Mouse (Mus musculus) retina, postnatal 1 day (tissue): ENCODE data around the gene Nek2.

Experiments
- DNase-seq: peaks from one replicate; pipeline ENCODE4 v3.0.0-alpha.2; 2012

The Nek2 gene

GRCm38 (mm10) chr1:191821326-191822091 is at the start of gene Nek2:
Gene Nek2 (plus strand): TSS chr1:191821444.
- peak; percentile 99 for DNase-seq

- DNase-seq: no peak
Observed at GRCm38 (mm10) chr1:191774106-191774505, 47.1 kb upstream of the Nek2 start.

- no peak for DNase-seq
Observed at GRCm38 (mm10) chr1:191775116-191775515, 46.1 kb upstream of the Nek2 start.

- peak; percentile 51 for DNase-seq
Observed at GRCm38 (mm10) chr1:191777521-191777920, 43.7 kb upstream of the Nek2 start.

GRCm38 (mm10) chr1:191780470-191780869 is 40.8 kb upstream of the Nek2 start:
- no peak for DNase-seq

DNA sequence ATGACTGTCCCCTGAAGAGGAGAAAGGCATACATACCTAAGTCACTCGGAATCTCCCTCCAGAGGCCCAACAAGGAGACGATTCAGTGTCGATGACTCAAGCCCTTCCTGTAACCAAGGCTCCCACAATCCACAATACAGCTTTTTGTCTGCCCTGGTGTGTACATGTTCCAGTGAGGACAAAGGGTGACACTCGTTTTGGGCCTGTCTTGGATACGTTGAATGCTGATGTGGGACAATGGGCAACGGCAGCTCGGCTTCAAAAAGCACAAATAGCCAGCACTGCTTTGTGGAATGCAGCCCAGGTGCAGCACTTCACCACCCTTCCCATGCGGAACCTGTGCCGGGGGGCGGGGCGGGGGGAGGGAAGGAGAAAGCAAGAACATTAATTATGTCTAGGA is 36.1 kb upstream of the Nek2 start:
- DNase-seq: no peak

DNA sequence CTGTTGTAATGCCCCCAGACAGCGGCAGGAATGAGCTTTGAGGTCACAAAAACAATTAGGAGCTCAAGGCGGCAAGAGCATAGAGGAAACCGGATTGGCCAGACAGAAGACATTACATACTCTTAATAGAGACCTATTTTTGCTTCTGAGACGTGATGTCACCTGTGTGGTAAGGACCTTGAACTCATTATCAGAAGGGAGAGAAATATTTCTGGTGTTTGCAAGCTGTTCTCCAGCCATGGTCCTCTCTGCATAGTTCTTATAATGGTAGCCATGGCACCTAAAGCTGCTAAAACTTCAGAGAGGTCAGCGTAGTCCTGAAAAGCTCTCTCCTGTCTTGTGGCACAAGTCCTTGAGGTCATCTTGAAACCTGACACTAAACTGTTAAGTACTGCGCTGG is 35.0 kb upstream of the Nek2 start:
- DNase-seq: no peak

GRCm38 (mm10) chr1:191787379-191787778 is 33.9 kb upstream of the Nek2 start:
- DNase-seq: no peak

- no peak for DNase-seq
Observed at GRCm38 (mm10) chr1:191792991-191793390, 28.3 kb upstream of the Nek2 start.

DNA sequence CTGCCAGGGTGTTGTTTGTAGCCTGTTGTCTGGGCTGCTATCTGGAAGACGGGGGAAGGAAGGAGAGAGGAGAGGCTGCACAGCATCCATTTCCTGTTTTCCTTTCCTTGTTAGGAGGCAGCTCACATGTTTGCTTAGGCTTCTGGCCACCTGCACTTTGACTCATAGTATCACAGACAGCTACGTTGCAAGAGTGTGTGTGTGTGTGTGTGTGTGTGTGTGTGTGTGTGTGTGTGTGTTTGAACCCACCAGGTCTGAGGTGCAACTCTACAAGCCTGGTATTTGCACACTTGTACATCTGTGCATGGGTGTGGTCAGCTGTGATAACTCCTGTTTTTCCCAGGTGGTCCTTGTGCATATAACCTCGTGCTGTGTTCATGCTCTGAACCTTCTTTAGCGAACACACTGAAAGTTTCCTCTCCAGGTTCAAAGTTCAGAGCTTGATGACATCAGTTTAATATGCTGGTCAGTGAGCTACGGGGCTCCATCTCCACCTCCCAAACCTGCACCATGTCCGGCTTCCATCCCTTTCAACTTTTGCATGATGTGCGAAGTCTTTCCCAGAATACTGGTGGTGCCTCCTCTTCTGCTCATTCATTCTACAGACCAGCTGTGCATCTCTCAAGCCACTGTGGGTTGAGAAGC is 27.2 kb upstream of the Nek2 start:
- DNase-seq: no peak

- DNase-seq: no peak
Observed at GRCm38 (mm10) chr1:191796238-191796896, 24.9 kb upstream of the Nek2 start.

DNA sequence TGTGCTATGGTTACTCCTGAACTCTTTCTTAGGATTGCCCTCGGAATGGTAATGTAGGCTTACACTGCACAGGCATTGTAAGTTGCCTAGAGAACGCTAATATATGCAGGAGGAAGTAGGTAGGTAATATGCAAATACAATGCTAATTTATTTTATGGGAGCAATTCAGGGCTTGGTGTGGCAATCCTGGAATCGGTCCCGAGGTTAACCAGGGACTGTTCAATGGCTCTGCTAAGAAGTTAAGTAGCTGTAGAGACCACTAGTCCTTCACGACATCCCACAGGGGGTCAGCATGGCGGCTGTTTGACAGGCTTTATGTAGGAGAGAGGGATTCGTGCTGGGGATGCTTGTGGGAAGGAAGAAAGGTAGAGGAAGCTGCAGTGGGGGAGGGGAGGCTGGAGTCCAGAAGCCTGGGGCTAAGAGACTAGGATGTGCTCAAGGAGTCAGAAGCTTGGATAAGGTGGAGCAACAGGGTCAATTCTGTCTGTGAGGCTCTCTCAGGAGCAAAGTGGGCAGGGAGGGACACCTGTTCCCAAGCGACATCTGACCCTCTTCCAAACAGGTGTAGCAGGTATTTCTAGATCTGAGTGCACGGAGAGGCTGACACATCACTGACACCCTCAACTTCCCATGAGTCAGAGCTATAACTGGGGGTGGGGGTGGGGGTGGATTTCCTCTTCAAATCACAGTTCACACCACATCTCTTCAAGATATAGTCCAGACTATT is 19.0 kb upstream of the Nek2 start:
- DNase-seq: no peak

GRCm38 (mm10) chr1:191802820-191803655 is 18.2 kb upstream of the Nek2 start:
- DNase-seq: no peak

DNA sequence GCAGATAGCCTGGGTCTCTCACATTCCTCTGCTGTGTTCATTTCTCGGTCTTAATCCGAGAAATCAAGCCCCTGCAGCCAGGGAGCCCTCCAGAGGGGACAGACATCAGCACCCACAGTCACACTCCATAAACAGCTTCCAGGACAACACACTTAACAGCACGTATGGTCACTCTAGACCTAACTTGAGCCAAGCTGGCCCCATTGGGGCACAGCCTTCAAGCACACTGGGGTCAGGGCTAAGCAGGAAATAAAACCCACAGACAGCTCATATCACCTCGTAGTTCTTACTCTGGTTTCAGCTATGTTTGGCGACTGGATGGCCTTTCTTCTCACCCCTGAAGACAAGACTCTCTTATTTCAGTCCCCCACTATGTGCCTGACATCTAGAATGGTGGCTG is 16.5 kb upstream of the Nek2 start:
- no peak for DNase-seq

DNA sequence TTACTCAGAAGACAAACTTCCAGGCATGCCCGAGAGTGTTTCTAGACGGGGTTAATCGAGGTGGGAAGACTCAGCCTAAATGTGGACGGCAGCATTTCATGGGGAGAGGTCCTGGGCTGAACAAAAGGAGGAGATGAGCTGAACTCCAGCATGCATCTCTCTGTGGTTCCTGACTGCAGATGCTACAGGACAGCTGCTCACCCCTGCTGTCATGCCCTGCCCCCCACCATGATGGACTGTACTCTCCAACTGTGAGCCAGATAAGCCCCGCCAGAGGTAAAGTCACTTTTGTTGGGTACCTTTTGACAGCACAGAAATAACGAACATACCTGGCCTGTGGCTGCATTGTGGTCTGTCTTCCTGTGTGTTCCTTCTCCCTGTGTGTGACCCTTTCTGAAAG is 15.5 kb upstream of the Nek2 start:
- no peak for DNase-seq

DNA sequence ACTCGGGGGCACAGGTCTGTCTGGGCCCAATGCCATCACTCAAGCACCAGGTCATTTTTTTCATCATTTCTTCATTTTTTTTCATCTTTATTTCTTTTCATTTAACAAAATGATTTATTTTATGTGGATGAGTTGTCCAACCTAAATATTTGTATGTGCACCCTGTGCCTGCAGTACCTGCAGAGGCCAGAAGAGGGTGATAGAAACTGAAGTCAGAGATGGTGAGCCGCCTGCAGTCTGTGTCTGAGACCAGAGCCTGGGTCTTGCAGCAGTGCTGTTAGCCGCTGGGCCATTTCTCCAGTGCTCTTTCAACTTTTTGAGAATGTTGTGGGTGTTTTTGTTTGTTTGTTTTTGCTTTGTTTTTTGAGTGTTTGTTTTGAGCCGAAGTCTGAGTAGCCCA is 14.5 kb upstream of the Nek2 start:
- no peak for DNase-seq

DNA sequence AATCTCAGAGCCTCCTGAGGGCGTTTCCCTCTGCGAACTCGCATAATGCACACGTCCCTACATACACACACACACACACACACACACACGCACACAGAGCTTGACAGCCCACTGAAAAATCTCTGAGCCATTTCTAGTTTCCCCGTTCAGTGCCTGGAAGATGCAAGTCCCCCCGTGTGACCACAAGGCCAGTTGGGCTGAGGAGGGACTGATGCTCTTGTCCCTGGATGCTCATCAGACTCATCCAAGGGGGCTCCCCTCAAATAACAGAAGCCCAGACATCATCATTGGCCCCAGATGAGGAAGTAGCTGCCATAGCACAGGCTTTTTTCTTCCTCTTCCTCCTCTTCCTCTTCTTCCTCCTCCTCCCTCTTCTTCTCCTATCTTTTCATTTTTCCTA is 13.3 kb upstream of the Nek2 start:
- DNase-seq: no peak

- no peak for DNase-seq
Observed at GRCm38 (mm10) chr1:191808688-191809223, 12.5 kb upstream of the Nek2 start.

- DNase-seq: no peak
Observed at GRCm38 (mm10) chr1:191811774-191812173, 9.5 kb upstream of the Nek2 start.

DNA sequence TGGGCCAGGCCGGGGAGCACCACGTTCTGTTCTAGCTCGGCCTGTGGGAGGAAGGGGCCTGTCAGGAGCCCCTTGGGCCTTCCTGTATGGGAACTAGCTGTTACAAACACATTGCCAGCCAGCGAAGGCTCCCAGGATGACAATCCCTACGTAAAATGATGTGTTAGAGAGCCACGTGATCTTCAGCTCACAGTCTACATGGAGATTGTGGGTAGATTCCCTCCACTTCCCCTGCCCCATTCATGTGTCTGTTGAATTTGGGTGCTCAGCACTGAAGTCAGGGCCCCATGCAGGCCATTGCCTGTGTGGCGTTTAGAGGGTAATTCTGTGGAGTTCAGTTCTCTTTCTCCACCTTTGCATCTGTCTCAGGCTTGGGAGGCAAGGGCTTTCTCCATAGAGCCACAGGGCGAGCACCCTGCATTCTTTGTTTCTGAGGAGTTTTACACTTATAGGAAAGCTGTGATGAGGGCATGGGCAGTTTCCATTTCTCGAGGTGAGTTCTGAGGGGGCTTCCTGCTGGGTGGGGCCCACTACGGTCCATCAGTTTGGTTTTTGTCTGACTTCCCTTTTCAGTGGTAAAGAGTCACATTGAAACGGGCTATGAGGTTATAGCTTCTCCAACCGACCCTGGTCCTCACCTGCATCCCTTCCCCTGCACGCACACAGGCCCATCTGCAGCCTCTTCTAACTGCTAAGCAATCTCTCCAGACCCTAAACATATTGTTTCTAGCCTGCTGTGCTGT is 8.1 kb upstream of the Nek2 start:
- no peak for DNase-seq

- no peak for DNase-seq
Observed at GRCm38 (mm10) chr1:191814240-191814639, 7.0 kb upstream of the Nek2 start.
